Mouse (Mus musculus): Measurements from ENCODE around the gene Trim23. TPM values are rescaled to one million over a fixed set of nuclear protein-coding genes. Genes with fewer than 3 reads are reported as not detected.
A peak's percentile ranks its signal among the peaks of the same experiment; 100 is the strongest.

Trim23 gene
- polyA plus RNA-seq (2012; ENCODE audit: insufficient read depth, insufficient read length, missing spikeins): 10.4 and 11.1 TPM in 2 replicates

GRCm38 (mm10) chr13:104178650-104179121 lies at the start of gene Trim23:
TSS of gene Trim23 (plus strand) at chr13:104178797.
- Histone ChIP-seq H3K27ac (replicated peaks; ENCODE audit: low read depth, low read length) (peak within 1 kb of the TSS; percentile 78), H3K4me3 (ENCODE audit: insufficient read depth, low read depth, low read length) (peak within 1 kb of the TSS; percentile 88), H3K4me1 (ENCODE audit: control insufficient read depth, insufficient read depth, insufficient read length, low read length) (no peaks in the 10 kb centered on the region; the same call in 1 of the 2 replicates)

- no peaks in the 10 kb centered on the region for H3K4me1 ChIP-seq (ENCODE audit: control insufficient read depth, insufficient read depth, insufficient read length, low read length)
- H3K4me3 ChIP-seq (ENCODE audit: insufficient read depth, low read depth, low read length): no peak overlapping the region
- H3K27ac ChIP-seq (replicated peaks; ENCODE audit: low read depth, low read length): no peak overlapping the region
These were observed 46.0 kb upstream of the Trim23 start for GRCm38 (mm10) chr13:104132561-104132960.

GRCm38 (mm10) chr13:104134510-104135085 lies 44.0 kb upstream of the Trim23 start:
- H3K4me3 ChIP-seq (ENCODE audit: insufficient read depth, low read depth, low read length): no peak overlapping the region
- H3K27ac ChIP-seq (replicated peaks; ENCODE audit: low read depth, low read length): no peak overlapping the region
- no peaks in the 10 kb centered on the region for H3K4me1 ChIP-seq (ENCODE audit: control insufficient read depth, insufficient read depth, insufficient read length, low read length)

- H3K4me3 ChIP-seq (ENCODE audit: insufficient read depth, low read depth, low read length): peak overlapping the region; percentile 43
- H3K4me1 ChIP-seq (ENCODE audit: control insufficient read depth, insufficient read depth, insufficient read length, low read length): no peaks in the 10 kb centered on the region
- no peak overlapping the region for H3K27ac ChIP-seq (replicated peaks; ENCODE audit: low read depth, low read length)
These were observed 39.0 kb upstream of the Trim23 start for GRCm38 (mm10) chr13:104139369-104140209.

GRCm38 (mm10) chr13:104144871-104145270 lies 33.7 kb upstream of the Trim23 start:
- no peak overlapping the region for H3K27ac ChIP-seq (replicated peaks; ENCODE audit: low read depth, low read length)
- H3K4me1 ChIP-seq (ENCODE audit: control insufficient read depth, insufficient read depth, insufficient read length, low read length): no peaks in the 10 kb centered on the region
- no peak overlapping the region for H3K4me3 ChIP-seq (ENCODE audit: insufficient read depth, low read depth, low read length)

- Histone ChIP-seq H3K4me3 (ENCODE audit: insufficient read depth, low read depth, low read length) (no peak overlapping the region), H3K27ac (replicated peaks; ENCODE audit: low read depth, low read length) (no peak overlapping the region)
These were observed 33.0 kb upstream of the Trim23 start for GRCm38 (mm10) chr13:104145646-104146045.

GRCm38 (mm10) chr13:104154180-104154579 lies 24.4 kb upstream of the Trim23 start:
- Histone ChIP-seq H3K4me1 (ENCODE audit: control insufficient read depth, insufficient read depth, insufficient read length, low read length) (no peaks in the 10 kb centered on the region), H3K4me3 (ENCODE audit: insufficient read depth, low read depth, low read length) (no peak overlapping the region), H3K27ac (replicated peaks; ENCODE audit: low read depth, low read length) (no peak overlapping the region)

More at GRCm38 (mm10) chr13:104145646-104146045, 33.0 kb upstream of the Trim23 start:
- H3K4me1 ChIP-seq (ENCODE audit: control insufficient read depth, insufficient read depth, insufficient read length, low read length): no peaks in the 10 kb centered on the region

GRCm38 (mm10) chr13:104155106-104155505 lies 23.5 kb upstream of the Trim23 start:
- no peak overlapping the region for H3K4me3 ChIP-seq (ENCODE audit: insufficient read depth, low read depth, low read length)
- no peaks in the 10 kb centered on the region for H3K4me1 ChIP-seq (ENCODE audit: control insufficient read depth, insufficient read depth, insufficient read length, low read length)
- no peak overlapping the region for H3K27ac ChIP-seq (replicated peaks; ENCODE audit: low read depth, low read length)

- Histone ChIP-seq H3K27ac (replicated peaks; ENCODE audit: low read depth, low read length) (no peak overlapping the region), H3K4me3 (ENCODE audit: insufficient read depth, low read depth, low read length) (no peak overlapping the region), H3K4me1 (ENCODE audit: control insufficient read depth, insufficient read depth, insufficient read length, low read length) (no peaks in the 10 kb centered on the region)
These were observed 22.9 kb upstream of the Trim23 start for GRCm38 (mm10) chr13:104155686-104156085.

GRCm38 (mm10) chr13:104171711-104172110 lies 6.9 kb upstream of the Trim23 start:
- no peak overlapping the region for H3K4me3 ChIP-seq (ENCODE audit: insufficient read depth, low read depth, low read length)

GRCm38 (mm10) chr13:104172498-104172897 lies 6.1 kb upstream of the Trim23 start:
- Histone ChIP-seq H3K27ac (replicated peaks; ENCODE audit: low read depth, low read length) (no peak overlapping the region), H3K4me1 (ENCODE audit: control insufficient read depth, insufficient read depth, insufficient read length, low read length) (peaks cover 2% of the 10 kb centered on the region; the same call in 1 of the 2 replicates), H3K4me3 (ENCODE audit: insufficient read depth, low read depth, low read length) (no peak overlapping the region)

More at GRCm38 (mm10) chr13:104171711-104172110, 6.9 kb upstream of the Trim23 start:
- Histone ChIP-seq H3K27ac (replicated peaks; ENCODE audit: low read depth, low read length) (no peak overlapping the region), H3K4me1 (ENCODE audit: control insufficient read depth, insufficient read depth, insufficient read length, low read length) (0 out of 2 replicates have a peak, but pooled peaks cover 2% of the 10 kb centered on the region)

- Histone ChIP-seq H3K4me3 (ENCODE audit: insufficient read depth, low read depth, low read length) (no peak overlapping the region), H3K27ac (replicated peaks; ENCODE audit: low read depth, low read length) (no peak overlapping the region), H3K4me1 (ENCODE audit: control insufficient read depth, insufficient read depth, insufficient read length, low read length) (peaks cover 2% of the 10 kb centered on the region; the same call in 1 of the 2 replicates)
These were observed 1.7 kb upstream of the Trim23 start for GRCm38 (mm10) chr13:104176874-104177273.

GRCm38 (mm10) chr13:104177796-104178649 lies 574 bp upstream of the Trim23 start, which contains the start of gene Trappc13:
TSS of gene Trappc13 (minus strand) at chr13:104178469.
- H3K27ac ChIP-seq (replicated peaks; ENCODE audit: low read depth, low read length): peak within 1 kb of the TSS; percentile 78
- no peaks in the 10 kb centered on the region; the same call in 1 of the 2 replicates for H3K4me1 ChIP-seq (ENCODE audit: control insufficient read depth, insufficient read depth, insufficient read length, low read length)
- H3K4me3 ChIP-seq (ENCODE audit: insufficient read depth, low read depth, low read length): peak within 1 kb of the TSS; percentile 88

- Histone ChIP-seq H3K4me1 (ENCODE audit: control insufficient read depth, insufficient read depth, insufficient read length, low read length) (no peaks in the 10 kb centered on the region; the same call in 1 of the 2 replicates), H3K27ac (replicated peaks; ENCODE audit: low read depth, low read length) (peak overlapping the region; percentile 53)
These were observed 735 bp downstream of the Trim23 start for GRCm38 (mm10) chr13:104179176-104179888.

More at GRCm38 (mm10) chr13:104179176-104179888, 735 bp downstream of the Trim23 start:
- H3K4me3 ChIP-seq (ENCODE audit: insufficient read depth, low read depth, low read length): peak overlapping the region; percentile 88
